Mouse (Mus musculus) ovary, postnatal 36 days (tissue): ENCODE data around the gene Mavs.
A peak's percentile ranks its signal among the peaks of the same experiment; 100 is the strongest.

ENCODE experiments used
- DNase-seq: peaks from one replicate; pipeline ENCODE4 v3.0.0; 2022; ENCODE audit warnings: low spot score, mixed read lengths

Gene Mavs

GRCm38 (mm10) chr2:131233307-131234126 lies at the start of gene Mavs:
Gene Mavs, plus strand, starts transcription at chr2:131234063.
- peak; percentile 96 for DNase-seq

- DNase-seq = no peak
Measured at GRCm38 (mm10) chr2:131186343-131186742, 47.5 kb upstream of the Mavs start.

GRCm38 (mm10) chr2:131186771-131187601 lies 46.9 kb upstream of the Mavs start, which contains the start of the genes Cdc25b and Spef1:
Gene Cdc25b, plus strand, starts transcription at chr2:131186949.
Gene Spef1, minus strand, starts transcription at chr2:131187282.
- DNase-seq = peak; percentile 86

GRCm38 (mm10) chr2:131187602-131187922 lies 46.3 kb upstream of the Mavs start:
- DNase-seq = no peak

GRCm38 (mm10) chr2:131188311-131188710 lies 45.6 kb upstream of the Mavs start:
- no peak for DNase-seq

- DNase-seq = no peak
Measured at GRCm38 (mm10) chr2:131189521-131190309, 44.1 kb upstream of the Mavs start.

GRCm38 (mm10) chr2:131190344-131191004 lies 43.4 kb upstream of the Mavs start:
- DNase-seq = no peak

GRCm38 (mm10) chr2:131191005-131191390 lies 42.9 kb upstream of the Mavs start:
- no peak for DNase-seq

GRCm38 (mm10) chr2:131196606-131197316 lies 37.1 kb upstream of the Mavs start:
- no peak for DNase-seq

GRCm38 (mm10) chr2:131200710-131201109 lies 33.2 kb upstream of the Mavs start:
- no peak for DNase-seq

GRCm38 (mm10) chr2:131201262-131201661 lies 32.6 kb upstream of the Mavs start:
- no peak for DNase-seq

- no peak for DNase-seq
Measured at GRCm38 (mm10) chr2:131203816-131204409, 29.9 kb upstream of the Mavs start.

- DNase-seq = peak; percentile 87
Measured at GRCm38 (mm10) chr2:131204410-131204981, 29.4 kb upstream of the Mavs start.

- DNase-seq = no peak
Measured at GRCm38 (mm10) chr2:131205521-131206182, 28.2 kb upstream of the Mavs start.

- DNase-seq = no peak
Measured at GRCm38 (mm10) chr2:131206778-131207177, 27.1 kb upstream of the Mavs start, which contains the start of gene Ap5s1. Gene Ap5s1, plus strand, starts transcription at chr2:131207078.

GRCm38 (mm10) chr2:131208356-131208755 lies 25.5 kb upstream of the Mavs start:
- DNase-seq = no peak

- peak; percentile 23 for DNase-seq
Measured at GRCm38 (mm10) chr2:131209125-131209795, 24.6 kb upstream of the Mavs start.

- peak; percentile 95 for DNase-seq
Measured at GRCm38 (mm10) chr2:131209969-131210792, 23.7 kb upstream of the Mavs start.
